Mouse (Mus musculus): ENCODE data around the gene Krtap5-4.
"Not testable (repeated sequence)": the region's sequence is repeated elsewhere in the genome, so short reads cannot be mapped to it uniquely, and the experiment has no call there.

Gene Krtap5-4

DNA sequence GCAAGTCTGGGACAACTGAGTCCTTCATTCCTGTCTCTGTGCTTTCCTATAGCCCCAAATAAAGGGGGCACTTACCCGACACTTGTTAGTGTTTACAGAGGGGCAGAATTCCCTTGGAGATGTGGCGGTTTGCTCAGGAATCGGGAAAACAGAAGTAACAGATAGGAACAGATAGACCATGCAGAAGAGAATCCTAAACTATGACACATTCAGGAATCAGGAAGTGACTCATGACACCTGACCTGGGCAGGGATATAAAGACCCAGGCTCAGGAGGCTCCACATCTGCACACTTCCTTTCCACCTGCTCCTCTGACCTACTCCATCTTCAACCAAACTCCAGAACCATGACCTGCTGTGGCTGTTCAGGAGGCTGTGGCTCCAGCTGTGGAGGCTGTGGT is at the start of gene Krtap5-4:
Gene Krtap5-4 (plus strand): TSS at position 301 of the 400 bp plus-strand sequence.
- DNase-seq (ENCODE audit: low read depth, low spot score) = no peak

DNA sequence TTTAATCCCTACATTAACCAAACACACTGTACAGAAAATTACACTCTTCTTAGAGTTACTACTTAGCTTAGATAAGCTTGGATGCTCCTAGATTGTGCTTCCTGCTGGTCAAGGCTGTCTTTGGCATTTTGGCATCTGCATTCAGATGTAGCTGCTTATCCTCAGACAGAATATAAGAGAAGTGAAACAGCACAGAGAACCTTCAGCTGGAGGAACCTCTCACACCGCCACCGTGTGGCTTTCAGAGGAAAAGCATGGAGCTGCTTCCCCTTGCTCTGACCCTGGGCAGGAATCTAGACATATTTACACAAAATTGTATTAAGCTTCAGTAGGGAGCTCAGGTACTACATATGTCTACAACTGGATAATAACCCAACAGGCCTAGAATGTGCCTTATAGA is 47.8 kb upstream of the Krtap5-4 start:
- DNase-seq (ENCODE audit: low read depth, low spot score) = peak; percentile 46

DNA sequence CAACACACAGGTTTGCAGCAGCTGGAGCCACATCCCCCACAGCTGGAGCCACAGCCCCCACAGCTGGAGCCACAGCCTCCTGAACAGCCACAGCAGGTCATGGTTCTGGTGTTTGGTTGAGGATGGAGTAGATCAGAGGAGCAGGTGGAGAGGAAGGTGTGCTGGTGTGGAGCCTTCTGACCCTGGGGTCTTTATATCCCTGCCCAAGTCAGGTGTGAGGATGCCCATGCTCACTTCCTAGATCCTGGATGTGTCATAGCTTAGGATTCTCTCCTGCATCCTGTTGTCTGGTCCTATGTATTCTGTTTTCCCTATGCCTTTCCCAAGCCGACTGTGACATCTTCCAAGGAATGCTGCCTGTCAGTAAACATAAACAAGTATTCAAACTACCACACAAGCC is 45.1 kb upstream of the Krtap5-4 start, which contains the start of gene Gm2431:
Gene Gm2431 (minus strand): TSS at position 101 of the 400 bp plus-strand sequence.
- DNase-seq (ENCODE audit: low read depth, low spot score) = not testable (repeated sequence)

- DNase-seq (ENCODE audit: low read depth, low spot score) = not testable (repeated sequence)
Observed at GRCm38 (mm10) chr7:142274263-142274662, 29.1 kb upstream of the Krtap5-4 start, which contains the start of gene Gm4559. Gene Gm4559, minus strand, starts transcription at chr7:142274363.

DNA sequence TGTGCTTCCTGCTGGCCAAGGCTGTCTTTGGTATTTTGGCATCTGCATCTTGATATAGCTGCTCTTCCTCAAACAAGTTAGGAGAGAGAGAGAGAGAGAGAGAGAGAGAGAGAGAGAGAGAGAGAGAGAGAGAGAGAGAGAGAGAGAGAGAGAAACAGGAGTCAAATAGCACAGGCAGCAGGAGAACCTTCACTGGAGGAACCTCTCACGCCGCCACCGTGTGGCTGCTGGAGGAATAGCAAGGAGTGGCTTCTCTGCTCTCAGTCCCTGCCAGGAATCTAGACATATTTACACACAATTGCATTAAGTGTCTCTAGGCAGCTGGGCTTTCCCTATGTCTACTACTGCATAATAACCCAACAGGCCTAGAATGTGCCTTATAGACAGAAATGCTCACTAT is 25.2 kb upstream of the Krtap5-4 start:
- peak; percentile 73 for DNase-seq (ENCODE audit: low read depth, low spot score)

- DNase-seq (ENCODE audit: low read depth, low spot score) = not testable (repeated sequence)
Observed at GRCm38 (mm10) chr7:142279291-142279690, 24.1 kb upstream of the Krtap5-4 start.

DNA sequence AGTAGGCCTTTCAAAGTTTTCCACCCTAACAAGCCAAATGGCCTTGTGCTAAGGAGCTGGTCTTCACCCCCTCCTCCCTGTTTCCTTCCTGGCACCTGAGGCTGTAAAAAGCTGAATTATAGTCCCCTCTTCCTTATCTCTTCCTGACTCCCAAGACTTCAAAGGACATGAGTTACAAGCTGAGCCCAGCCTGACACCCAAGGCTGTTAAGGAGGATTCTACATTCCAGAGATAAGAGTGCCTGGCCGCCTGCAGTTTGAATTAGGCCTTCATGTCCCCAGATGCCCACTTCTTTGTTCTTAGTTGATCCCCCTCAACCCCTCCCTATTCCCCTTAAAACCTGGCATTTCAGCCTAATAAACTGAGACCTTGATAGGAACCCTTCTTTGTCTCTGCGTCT is 20.5 kb upstream of the Krtap5-4 start:
- DNase-seq (ENCODE audit: low read depth, low spot score) = not testable (repeated sequence)

- peak; percentile 72 for DNase-seq (ENCODE audit: low read depth, low spot score)
Observed at GRCm38 (mm10) chr7:142284023-142284591, 19.2 kb upstream of the Krtap5-4 start.

GRCm38 (mm10) chr7:142284615-142285080 is 18.7 kb upstream of the Krtap5-4 start:
- peak; percentile 94 for DNase-seq (ENCODE audit: low read depth, low spot score)

DNA sequence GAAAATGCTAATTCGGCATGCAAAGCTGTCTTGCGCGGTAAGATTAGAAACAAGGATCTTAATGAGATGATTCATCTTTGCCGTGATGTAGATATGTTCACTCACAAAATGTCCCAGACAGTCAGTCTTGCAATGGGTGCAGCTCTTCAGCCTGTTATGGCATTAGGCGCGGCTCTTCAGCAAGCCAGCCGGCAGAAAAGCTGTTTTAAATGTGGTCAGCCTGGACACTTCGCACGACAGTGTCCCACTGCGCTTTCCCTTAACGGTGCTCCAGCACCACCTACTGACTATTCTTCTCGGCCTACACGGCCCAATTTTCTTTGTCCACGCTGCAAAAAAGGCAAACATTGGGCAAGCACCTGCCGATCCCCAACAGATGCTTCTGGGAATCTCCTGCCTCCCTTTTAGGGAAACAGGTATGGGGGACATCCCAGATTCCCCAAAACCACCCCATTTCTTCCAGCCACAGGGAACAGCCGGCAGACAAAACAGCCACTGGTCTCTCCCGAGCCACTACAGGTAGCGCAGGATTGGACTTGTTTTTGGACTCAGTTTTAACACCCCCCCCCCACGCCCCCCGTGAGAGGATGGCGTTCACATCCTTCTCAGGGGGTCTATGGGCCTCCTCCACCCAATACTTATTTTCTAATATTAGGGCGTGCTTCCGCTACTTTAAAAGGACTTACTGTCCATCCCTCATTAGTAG is 18.1 kb upstream of the Krtap5-4 start:
- DNase-seq (ENCODE audit: low read depth, low spot score) = peak; percentile 57

GRCm38 (mm10) chr7:142285910-142286612 is 17.3 kb upstream of the Krtap5-4 start:
- DNase-seq (ENCODE audit: low read depth, low spot score) = peak; percentile 32

GRCm38 (mm10) chr7:142293851-142294250 is 9.5 kb upstream of the Krtap5-4 start:
- DNase-seq (ENCODE audit: low read depth, low spot score) = not testable (repeated sequence)

DNA sequence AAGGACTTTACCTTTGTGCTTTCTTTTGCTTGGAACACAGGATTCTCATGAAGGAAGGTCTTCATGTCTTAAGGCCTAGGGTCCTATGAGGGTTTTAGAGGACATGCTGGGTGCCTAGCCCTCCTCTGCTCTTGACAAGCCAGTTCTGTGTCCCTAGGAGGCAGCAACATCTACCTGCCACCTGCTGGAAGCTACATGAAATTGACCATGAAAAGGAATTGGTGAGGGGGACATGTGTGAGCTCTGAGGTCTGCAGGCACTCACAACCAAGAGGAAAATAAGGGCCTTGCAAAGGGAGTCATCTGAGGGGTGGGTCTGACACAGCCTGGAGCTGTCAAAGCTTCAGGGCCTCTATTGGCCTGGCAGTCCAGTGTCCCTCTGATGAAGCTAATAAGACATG is 7.9 kb upstream of the Krtap5-4 start:
- DNase-seq (ENCODE audit: low read depth, low spot score) = no peak

DNA sequence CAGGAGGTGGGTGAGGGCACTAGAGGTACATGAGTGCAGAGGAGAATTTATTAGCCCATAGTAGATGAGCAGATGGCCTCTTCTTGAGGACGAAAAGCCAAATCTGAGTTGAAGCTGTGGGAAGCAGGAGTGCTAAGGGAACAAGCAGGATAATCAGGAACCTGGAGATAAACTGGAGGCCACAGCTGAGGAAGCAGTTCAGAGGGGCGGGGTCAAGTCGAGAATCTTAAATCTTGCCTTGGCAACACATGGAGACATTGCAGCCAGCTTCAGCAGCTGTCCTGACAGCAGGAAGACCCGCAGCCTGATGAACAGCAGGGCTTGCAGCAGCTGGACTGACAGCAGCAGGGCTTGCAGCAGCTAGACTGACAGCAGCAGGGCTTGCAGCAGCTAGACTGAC is 7.2 kb upstream of the Krtap5-4 start:
- DNase-seq (ENCODE audit: low read depth, low spot score) = not testable (repeated sequence)

DNA sequence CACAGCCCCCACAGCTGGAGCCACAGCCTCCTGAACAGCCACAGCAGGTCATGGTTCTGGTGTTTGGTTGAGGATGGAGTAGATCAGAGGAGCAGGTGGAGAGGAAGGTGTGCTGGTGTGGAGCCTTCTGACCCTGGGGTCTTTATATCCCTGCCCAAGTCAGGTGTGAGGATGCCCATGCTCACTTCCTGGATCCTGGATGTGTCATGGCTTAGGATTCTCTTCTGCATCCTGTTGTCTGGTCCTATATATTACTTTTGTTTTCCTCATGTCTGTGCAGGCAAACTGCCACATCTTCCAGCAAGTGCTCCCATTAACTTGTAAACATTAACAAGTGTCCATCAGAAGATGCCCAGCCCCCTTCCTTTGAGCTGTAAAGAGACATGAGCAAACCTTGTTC is 6.3 kb upstream of the Krtap5-4 start, which contains the start of gene Krtap5-1:
Gene Krtap5-1 (minus strand): TSS at position 101 of the 400 bp plus-strand sequence.
- not testable (repeated sequence) for DNase-seq (ENCODE audit: low read depth, low spot score)

DNA sequence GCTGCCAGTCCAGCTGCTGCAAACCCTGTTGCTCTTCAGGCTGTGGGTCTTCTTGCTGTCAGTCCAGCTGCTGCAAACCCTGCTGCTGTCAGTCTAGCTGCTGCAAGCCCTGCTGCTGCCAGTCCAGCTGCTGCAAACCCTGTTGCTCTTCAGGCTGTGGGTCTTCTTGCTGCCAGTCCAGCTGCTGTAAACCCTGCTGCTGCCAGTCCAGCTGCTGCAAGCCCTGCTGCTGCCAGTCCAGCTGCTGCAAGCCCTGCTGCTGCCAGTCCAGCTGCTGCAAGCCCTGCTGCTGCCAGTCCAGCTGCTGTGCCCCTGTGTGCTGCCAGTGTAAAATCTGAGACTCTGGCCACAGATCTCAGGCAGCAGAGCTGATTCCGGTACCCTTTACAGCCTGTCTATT is 580 bp downstream of the Krtap5-4 start:
- DNase-seq (ENCODE audit: low read depth, low spot score) = not testable (repeated sequence)

GRCm38 (mm10) chr7:142314600-142315285 is 11.4 kb downstream of the Krtap5-4 start:
- DNase-seq (ENCODE audit: low read depth, low spot score) = no peak

- peak; percentile 78 for DNase-seq (ENCODE audit: low read depth, low spot score)
Observed at GRCm38 (mm10) chr7:142316558-142316957, 13.2 kb downstream of the Krtap5-4 start.

- DNase-seq (ENCODE audit: low read depth, low spot score) = peak; percentile 37
Observed at GRCm38 (mm10) chr7:142317216-142317615, 13.9 kb downstream of the Krtap5-4 start.

DNA sequence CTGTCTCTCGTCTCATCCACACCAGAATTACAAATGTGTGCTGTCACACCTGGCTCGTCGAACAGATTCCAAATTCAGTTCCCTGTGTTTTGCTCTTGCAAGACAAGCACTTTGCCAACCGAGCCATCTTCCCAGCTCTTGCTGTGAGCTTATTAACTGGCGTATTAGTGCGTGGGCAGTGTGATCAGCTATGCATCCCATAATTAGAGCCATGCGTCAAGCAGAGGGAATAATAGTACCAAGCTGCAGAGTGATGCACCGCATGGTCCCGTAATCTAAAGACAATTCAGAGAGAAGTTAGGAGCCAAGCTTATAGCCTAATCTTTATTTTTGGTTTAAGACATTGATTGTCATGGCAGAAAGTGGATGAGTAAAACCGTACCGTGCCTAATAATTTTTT is 15.8 kb downstream of the Krtap5-4 start:
- DNase-seq (ENCODE audit: low read depth, low spot score) = no peak

DNA sequence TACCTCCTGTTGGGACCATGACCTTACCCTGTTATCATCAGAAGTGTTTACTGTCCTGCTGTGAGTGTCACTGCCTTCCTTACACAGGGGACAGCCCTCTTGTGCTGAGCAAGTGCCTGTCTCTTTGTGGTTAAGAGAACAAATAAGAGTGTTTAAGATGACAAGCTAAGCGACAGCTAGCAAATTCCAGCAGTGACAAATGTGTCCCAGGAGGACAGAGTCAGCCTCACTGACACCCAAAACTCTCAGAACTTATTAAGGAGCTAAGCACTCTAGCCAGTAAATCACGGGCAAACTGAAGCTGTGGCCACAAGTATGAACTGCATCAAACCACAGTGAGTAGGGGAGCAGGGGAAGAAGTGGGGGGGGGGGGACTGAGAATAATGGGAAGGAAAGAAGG is 17.6 kb downstream of the Krtap5-4 start:
- DNase-seq (ENCODE audit: low read depth, low spot score) = peak; percentile 54
